Mouse (Mus musculus) T-helper 17 cell (primary cell): ENCODE results near the gene Syt3.

Experiments used
- in situ Hi-C, 2 experiments: fragments of 300-600 bp; cut with MboI, MseI; formaldehyde crosslinking; loops; 1 replicate in 1 of 2; 2 replicates in 1 of 2; pipeline ENCODE4 v1.15.1; 2025; ENCODE audit warnings: high pct_unique_total_duplicates in 2 of 2

Gene Syt3

GRCm38 (mm10) chr7:44356590-44357481 is 27.1 kb upstream of the Syt3 start:
- in situ Hi-C loops = no loop called here

DNA sequence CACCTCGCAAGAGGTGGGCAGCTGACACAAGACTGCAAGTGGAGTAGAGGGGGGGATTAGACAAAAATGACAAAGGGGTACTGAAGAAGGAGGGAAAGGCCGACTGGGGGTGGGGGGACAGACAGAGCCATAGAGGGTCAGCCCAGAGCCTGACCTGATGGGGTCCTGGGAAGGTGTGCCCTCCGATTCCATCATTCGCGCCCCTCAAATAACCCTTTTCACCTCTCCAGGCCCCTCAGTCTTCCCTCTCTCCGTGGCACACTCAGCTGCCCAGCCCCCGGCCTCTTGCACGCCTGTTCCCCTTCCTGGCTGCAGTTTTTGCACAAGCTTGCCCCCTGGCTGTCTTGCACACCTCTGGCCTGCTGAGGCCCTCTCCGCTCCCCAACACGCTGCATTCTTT is 26.4 kb upstream of the Syt3 start:
- in situ Hi-C loops = no loop called here

DNA sequence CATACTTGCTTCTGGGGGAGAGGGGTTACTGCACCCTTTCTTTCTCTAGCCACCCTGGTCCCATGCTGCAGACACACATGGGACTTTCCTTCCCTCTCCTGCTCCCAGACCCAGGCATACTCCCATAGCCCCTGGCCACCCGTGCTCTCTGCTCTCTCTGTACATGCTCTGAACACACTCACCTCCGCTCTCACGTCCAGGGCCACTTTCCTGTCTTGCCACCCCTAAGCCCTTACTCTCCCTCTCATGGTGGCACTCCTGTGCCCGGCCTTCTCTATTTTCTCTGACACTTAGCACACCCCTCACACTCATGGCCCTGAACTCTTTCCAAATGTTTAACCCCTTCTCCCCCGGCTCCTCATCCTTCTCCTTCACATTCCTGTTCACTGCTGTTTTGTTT is 25.9 kb upstream of the Syt3 start:
- in situ Hi-C loops = no loop called here

DNA sequence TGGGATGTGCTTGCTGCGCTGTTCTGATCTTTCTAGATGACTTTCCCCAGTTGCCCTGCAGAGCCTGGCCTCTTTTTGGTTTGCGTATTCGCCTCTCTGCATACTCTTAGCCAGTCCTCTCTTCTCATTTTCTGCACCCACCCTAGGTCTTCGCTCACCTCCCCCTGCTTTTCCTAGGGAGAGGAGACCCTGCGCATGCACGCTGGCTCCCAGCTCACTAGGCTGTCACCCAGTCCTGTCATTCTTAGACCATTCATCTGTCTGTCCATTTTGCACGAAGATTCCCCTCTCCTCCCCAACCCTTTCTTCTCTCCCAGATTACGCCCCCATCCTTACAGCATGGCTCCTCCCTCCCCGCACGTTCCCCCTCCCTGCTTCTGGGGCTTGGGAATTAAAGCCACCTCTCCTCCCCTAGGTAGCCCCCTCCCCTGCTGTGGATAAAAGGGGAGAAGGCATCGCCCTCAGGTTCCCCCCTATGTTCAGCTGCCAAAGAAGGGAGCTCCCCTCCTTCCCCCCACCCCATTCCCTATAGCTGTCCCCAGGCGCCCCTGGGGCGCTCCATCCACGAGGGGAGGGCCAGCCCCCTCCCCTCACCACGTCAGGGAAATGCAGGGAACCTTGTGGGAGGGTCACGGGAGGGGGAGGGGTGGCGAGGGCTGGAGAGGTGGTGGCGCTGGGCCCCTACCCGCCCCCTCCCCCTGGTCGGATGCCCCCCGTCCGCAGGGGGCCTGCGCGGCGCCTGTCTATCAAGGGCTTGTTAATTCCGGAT is 24.8 kb upstream of the Syt3 start:
- in situ Hi-C loops = no loop called here

GRCm38 (mm10) chr7:44359908-44360672 is 23.8 kb upstream of the Syt3 start:
- in situ Hi-C loops = no loop called here

DNA sequence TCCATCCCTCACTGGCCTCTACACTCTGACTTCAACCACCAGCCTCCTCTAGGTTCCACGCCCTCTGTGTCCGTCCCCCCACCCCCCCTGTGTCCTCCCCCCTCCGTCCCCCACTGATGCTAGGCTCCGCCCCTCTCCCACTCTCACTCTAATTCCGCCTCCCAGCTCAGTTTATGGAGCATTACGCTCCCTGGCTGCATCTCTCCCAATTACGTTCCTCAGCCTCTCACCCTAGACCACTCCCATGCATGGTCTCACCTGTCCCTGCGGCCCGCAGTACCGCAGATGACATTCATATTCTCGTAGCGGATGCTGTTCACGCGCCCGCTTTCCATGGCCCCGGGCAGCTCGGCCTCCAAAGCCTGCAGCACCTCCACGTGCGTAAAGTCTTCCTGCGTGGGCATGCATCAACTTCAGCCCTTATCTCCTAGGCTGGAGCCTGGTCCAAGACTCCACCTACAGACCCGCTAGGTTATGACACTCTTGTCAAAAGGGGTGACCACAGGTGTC is 23.1 kb upstream of the Syt3 start:
- in situ Hi-C loops = no loop called here

DNA sequence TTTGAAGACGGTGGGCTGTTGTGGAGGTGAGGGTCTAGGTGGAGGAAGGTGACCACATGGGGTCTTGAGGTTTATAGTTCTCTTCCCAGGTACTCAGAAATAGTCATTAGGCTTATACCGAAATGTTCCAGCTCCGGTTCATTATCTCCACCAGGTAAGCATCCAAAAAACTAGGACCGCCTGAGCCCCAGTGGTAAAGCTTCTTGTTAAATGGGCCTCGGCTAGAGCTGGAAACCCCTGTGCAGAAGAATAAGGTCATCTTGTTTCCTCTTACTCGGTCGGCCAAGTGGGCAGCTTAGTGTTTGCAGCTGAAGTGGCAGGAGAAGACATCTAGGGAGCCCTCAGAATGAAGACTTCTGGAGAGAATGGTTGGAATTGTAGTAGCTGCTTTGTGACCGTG is 11.2 kb upstream of the Syt3 start:
- in situ Hi-C loops = no loop called here

- in situ Hi-C loops = no loop called here
These were observed 10.4 kb upstream of the Syt3 start for GRCm38 (mm10) chr7:44373460-44373859.

GRCm38 (mm10) chr7:44373889-44374652 is 9.8 kb upstream of the Syt3 start:
- in situ Hi-C loops = no loop called here

GRCm38 (mm10) chr7:44374756-44375155 is 9.1 kb upstream of the Syt3 start:
- in situ Hi-C loops = no loop called here

DNA sequence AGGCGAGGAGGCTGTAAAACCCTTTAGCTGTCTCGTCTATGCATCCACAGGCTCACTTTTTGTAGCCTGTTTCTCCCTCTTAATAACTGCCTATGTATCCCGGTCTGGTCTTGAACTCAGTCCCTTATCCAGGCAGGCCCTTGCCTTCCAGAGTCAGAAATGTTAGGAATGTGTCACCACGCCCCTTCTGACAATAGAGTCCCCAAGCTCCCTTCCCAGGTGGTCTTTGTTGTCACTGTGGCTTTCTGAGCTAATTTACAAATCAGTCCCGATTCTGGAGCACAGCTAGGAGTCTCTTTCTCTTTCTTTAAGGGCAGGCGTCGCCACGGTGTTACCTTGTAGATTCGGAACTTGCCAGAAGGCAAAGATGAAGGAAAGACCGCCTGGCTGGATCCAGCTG is 8.7 kb upstream of the Syt3 start:
- in situ Hi-C loops = no loop called here

- in situ Hi-C loops = no loop called here
These were observed 8.1 kb upstream of the Syt3 start for GRCm38 (mm10) chr7:44375793-44376192.

- in situ Hi-C loops = no loop called here
These were observed 5.6 kb upstream of the Syt3 start for GRCm38 (mm10) chr7:44378290-44378689.

DNA sequence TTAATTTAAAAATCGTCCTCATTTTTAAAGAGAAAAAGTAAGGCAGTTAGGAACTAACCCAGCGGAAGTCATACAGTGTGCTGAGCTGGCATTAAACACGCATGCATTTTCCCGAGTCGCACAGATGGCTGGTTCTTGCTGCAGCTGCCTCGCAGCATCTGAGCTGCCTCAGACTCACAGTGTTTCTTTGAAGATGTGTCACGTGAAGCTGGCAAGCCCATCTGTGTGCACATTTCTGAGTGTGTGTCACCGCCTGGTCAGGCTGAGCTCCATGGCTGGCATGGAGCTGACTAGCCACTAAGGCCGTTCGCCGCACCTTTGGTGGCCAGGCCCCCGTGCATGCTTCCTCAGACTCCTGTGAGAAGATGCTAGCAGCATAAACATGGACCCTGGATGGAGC is 1.4 kb upstream of the Syt3 start:
- in situ Hi-C loops = no loop called here

- in situ Hi-C loops = no loop called here
These were observed 786 bp downstream of the Syt3 start for GRCm38 (mm10) chr7:44384716-44385059.

DNA sequence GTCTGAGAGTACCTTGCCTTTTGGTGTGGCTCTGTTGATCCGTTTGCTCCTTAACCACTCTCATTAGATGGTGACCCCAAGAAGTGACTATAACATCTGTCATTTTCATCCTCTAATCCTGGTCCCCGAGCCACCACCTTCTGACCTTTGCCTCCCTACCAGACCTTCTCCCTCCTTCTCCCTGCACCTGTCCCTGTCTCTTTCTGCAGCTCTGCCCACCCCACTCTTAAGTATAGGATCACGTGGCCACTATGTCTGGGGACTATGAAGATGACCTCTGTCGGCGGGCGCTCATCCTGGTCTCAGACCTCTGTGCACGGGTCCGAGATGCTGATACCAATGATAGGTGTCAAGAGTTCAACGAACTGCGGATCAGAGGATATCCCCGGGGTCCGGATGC is 1.8 kb downstream of the Syt3 start, which contains the start of gene 1700008O03Rik:
TSS of gene 1700008O03Rik (minus strand) at position 101 of the 400 bp plus-strand sequence.
- in situ Hi-C loops = no loop called here

- in situ Hi-C loops = loop anchor here in 1 of 2 experiments (5.0 kb wide), 1 partner anchor 45 kb away; no protein-coding TSS in a partner anchor
These were observed 7.9 kb downstream of the Syt3 start for GRCm38 (mm10) chr7:44391831-44392230.

- in situ Hi-C loops = loop anchor here in 1 of 2 experiments (5.0 kb wide), 1 partner anchor 45 kb away; no protein-coding TSS in a partner anchor
These were observed 8.4 kb downstream of the Syt3 start for GRCm38 (mm10) chr7:44392341-44392740.

DNA sequence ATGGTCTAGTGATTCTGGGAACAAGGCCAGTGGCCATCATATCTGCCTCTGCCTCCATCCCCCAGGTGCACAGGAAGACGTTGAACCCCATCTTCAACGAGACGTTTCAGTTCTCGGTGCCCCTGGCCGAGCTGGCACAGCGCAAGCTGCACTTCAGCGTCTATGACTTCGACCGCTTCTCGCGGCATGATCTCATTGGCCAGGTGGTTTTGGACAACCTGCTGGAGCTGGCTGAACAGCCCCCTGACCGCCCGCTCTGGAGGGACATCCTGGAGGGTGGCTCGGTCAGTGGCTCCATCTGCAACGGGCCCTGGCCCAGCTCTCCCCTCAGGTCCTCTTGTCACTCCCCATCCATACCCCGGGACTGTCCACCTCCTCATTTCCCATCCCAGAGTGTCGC is 9.4 kb downstream of the Syt3 start:
- in situ Hi-C loops = loop anchor here in 1 of 2 experiments (5.0 kb wide), 1 partner anchor 44 kb away; no protein-coding TSS in a partner anchor

GRCm38 (mm10) chr7:44398570-44398969 is 14.7 kb downstream of the Syt3 start:
- in situ Hi-C loops = no loop called here

GRCm38 (mm10) chr7:44401673-44402072 is 17.8 kb downstream of the Syt3 start:
- in situ Hi-C loops = loop anchor here (5.0 to 10.0 kb wide), 2 partner anchors 66 to 1513 kb away; partner anchors contain the start of genes Aspdh (in 2 of the 2) and Josd2 (in 2 of the 2)
